Mouse (Mus musculus): ENCODE data around the gene Tsen34. TPM values are rescaled to one million over a fixed set of nuclear protein-coding genes. Genes with fewer than 3 reads are reported as not detected.
A peak's percentile ranks its signal among the peaks of the same experiment; 100 is the strongest.

The Tsen34 gene
- polyA plus RNA-seq, 1 experiment from 2014 or later: 244 TPM

DNA sequence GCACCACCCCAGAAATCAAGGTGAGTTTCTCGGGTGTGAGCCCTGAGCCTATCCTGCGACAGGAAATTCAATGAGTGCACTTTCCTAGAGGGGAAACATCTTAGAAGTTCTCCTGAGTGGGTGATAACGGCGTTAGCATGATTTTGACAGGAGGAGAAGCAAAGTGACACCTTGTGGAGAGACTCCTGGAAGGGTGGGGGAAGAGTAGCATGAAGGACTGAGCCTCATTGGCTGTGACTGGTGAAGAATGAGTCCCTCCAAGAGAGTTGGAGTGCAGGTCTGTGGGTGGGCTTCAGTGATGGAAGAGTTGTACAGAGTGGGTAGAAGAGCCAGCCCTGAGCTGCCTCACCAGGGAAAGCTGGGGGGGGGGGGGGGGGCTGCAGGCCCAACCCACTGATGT is 35.7 kb upstream of the Tsen34 start:
- H3K36me3 ChIP-seq (ENCODE audit: control insufficient read depth, insufficient read depth, low read length): peaks cover 62% of the 10 kb centered on the region
- no peak for ATAC-seq (ENCODE audit: insufficient read depth, low FRiP score, low TSS enrichment)

DNA sequence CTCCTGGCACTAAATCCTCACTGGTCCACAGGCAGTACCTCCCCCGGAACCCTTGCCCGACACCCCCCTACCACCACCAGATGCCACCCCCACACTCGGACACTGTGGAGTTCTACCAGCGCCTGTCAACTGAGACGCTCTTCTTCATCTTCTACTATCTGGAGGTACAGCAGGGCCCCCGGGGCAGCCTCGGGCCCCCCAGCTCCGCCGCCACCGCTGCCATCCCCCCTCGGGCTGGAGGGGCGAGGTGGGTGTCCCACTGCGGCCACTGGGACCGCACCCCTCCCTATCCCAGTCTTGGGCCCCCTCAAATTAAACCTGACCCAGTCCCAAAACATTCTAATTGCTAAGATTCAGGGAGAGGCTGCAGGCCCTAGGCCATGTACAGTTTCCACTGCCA is 34.1 kb upstream of the Tsen34 start:
- H3K9ac ChIP-seq (ENCODE audit: low read length): no peak overlapping the region
- WGBS: 95% methylated on average over 14 of the region's 14 CpGs
- H3K27me3 ChIP-seq (ENCODE audit: control insufficient read depth, insufficient read depth, low read length): no peaks in the 10 kb centered on the region
- ATAC-seq (ENCODE audit: insufficient read depth, low FRiP score, low TSS enrichment): no peak
- no peaks in the 10 kb centered on the region for H3K9me3 ChIP-seq (ENCODE audit: control insufficient read depth, low read length)
- no peaks in the 10 kb centered on the region for H3K4me1 ChIP-seq (ENCODE audit: control insufficient read depth, insufficient read depth, low read length)
- H3K27ac ChIP-seq (ENCODE audit: low read depth, low read length): no peak overlapping the region
- no peak for DNase-seq (ENCODE audit: low spot score)
- H3K4me3 ChIP-seq (ENCODE audit: low read depth, low read length): no peak overlapping the region
- H3K36me3 ChIP-seq (ENCODE audit: control insufficient read depth, insufficient read depth, low read length): peaks cover 53% of the 10 kb centered on the region
- no peak overlapping the region for H3K4me2 ChIP-seq (ENCODE audit: low read depth)

More for the DNA sequence above, 35.7 kb upstream of the Tsen34 start:
- H3K4me2 ChIP-seq (ENCODE audit: low read depth): no peak overlapping the region
- no peak overlapping the region for H3K4me3 ChIP-seq (ENCODE audit: low read depth, low read length)
- no peaks in the 10 kb centered on the region for H3K4me1 ChIP-seq (ENCODE audit: control insufficient read depth, insufficient read depth, low read length)
- no peak for DNase-seq (ENCODE audit: low spot score)
- H3K9ac ChIP-seq (ENCODE audit: low read length): no peak overlapping the region
- H3K27ac ChIP-seq (ENCODE audit: low read depth, low read length): no peak overlapping the region
- WGBS: 89% methylated on average over 4 of the region's 4 CpGs
- no peaks in the 10 kb centered on the region for H3K9me3 ChIP-seq (ENCODE audit: control insufficient read depth, low read length)
- no peaks in the 10 kb centered on the region for H3K27me3 ChIP-seq (ENCODE audit: control insufficient read depth, insufficient read depth, low read length)

DNA sequence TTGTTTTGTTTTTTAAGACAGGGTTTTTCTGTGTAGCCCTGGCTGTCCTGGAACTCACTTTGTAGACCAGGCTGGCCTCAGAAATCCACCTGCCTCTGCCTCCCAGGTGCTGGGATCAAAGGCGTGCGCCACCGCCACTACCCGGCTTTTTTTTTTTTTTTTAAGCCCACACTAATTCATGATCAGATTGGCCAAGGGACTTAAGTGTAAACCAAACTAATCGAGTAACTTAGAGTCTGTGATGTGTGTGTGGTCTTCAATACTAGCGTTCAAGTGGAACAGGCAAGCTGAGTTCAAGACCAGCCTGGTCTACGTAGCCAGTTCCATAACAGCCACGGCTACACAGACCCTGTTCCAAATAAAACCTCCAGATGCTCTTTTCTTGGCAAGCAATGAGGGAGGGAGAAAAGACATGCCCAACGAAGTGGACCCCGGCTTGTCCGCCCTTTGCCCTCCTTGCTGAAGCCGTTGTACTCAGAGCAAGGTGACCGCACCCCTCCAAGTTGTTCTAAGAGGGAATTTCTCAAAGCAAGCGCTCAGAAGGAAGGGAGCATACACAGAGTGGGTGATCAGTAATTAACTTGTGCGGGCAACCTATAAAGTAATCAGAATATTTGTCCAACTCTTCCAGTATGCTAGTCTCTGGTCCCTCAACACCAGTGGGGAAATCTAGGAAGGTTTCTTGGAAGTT is 28.0 kb upstream of the Tsen34 start:
- DNase-seq (ENCODE audit: low spot score): peak; percentile 28
- peak; percentile 17 for ATAC-seq (ENCODE audit: insufficient read depth, low FRiP score, low TSS enrichment)
- H3K27me3 ChIP-seq (ENCODE audit: control insufficient read depth, insufficient read depth, low read length): no peaks in the 10 kb centered on the region
- no peaks in the 10 kb centered on the region for H3K9me3 ChIP-seq (ENCODE audit: control insufficient read depth, low read length)
- peak overlapping the region; percentile 57 for H3K4me3 ChIP-seq (ENCODE audit: low read depth, low read length)
- peak overlapping the region; percentile 73 for H3K4me2 ChIP-seq (ENCODE audit: low read depth)
- peak overlapping the region; percentile 23 for H3K27ac ChIP-seq (ENCODE audit: low read depth, low read length)
- H3K9ac ChIP-seq (ENCODE audit: low read length): peak overlapping the region; percentile 74
- peaks cover 12% of the 10 kb centered on the region for H3K36me3 ChIP-seq (ENCODE audit: control insufficient read depth, insufficient read depth, low read length)
- peaks cover 3% of the 10 kb centered on the region; the same call in 1 of the 2 replicates for H3K4me1 ChIP-seq (ENCODE audit: control insufficient read depth, insufficient read depth, low read length)
- WGBS: 34% methylated on average over 15 of the region's 15 CpGs

DNA sequence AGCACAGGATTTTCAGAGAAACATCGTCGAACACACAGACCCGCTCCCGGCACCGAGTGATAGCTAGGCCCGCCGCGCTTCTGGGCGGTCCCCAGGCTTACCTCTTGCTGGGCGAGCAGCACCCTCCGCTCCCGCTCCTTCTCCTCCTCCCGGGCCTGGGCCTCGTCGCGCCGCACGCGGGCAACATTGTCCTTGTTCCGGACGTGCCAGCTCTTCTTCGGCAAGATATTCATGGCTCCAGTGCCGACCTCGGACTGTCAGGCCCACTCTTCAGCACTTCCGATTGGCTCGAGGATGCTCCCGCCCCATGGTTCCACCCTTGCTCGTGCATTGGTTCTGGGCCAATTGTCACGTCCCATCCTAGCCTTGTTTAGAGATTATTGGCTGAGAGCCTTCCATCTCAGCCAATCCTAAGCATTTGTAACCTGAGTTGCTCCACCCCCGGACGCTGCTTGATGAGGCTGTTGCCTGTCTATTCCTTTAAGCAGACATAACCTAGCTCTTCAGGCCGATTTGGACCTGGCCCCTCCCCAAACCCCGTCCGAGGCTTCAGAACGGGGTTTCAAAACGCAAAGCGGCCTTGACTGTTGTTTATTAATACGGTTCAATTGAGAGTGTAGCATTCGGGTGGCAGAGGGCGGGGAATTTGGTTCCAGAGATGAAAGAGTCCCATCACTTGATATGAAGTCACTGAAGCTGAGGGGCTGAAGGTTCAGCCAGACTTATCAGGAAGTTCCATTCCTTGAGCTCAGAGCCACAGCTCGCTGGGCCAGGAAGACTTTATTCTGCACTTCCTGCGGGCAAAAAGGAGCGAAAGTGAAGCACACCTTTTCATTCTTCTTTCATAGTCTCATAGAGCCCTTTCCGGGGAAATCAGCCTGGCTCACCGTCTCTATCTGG is 27.2 kb upstream of the Tsen34 start, which contains the start of gene Leng1:
Gene Leng1 (minus strand): TSS at position 626 of the 900 bp plus-strand sequence.
- 5% methylated on average over 45 of the region's 45 CpGs for WGBS
- H3K27ac ChIP-seq (ENCODE audit: low read depth, low read length): peak within 1 kb of the TSS; percentile 53

GRCm38 (mm10) chr7:3666921-3667391 is 25.7 kb upstream of the Tsen34 start:
- Histone ChIP-seq H3K27me3 (ENCODE audit: control insufficient read depth, insufficient read depth, low read length) (no peaks in the 10 kb centered on the region), H3K36me3 (ENCODE audit: control insufficient read depth, insufficient read depth, low read length) (peaks cover 4% of the 10 kb centered on the region), H3K4me3 (ENCODE audit: low read depth, low read length) (no peak overlapping the region), H3K9me3 (ENCODE audit: control insufficient read depth, low read length) (no peaks in the 10 kb centered on the region), H3K27ac (ENCODE audit: low read depth, low read length) (no peak overlapping the region), H3K4me1 (ENCODE audit: control insufficient read depth, insufficient read depth, low read length) (peaks cover 3% of the 10 kb centered on the region; the same call in 1 of the 2 replicates), H3K9ac (ENCODE audit: low read length) (0 out of 2 replicates have a peak overlapping the region, but pooled peaks have one; percentile 22), H3K4me2 (ENCODE audit: low read depth) (peak overlapping the region; percentile 9; the same call in 1 of the 2 replicates)
- 25% methylated on average over 14 of the region's 14 CpGs for WGBS
- ATAC-seq (ENCODE audit: insufficient read depth, low FRiP score, low TSS enrichment) (no peak), DNase-seq (ENCODE audit: low spot score) (no peak)

More for the DNA sequence above, 27.2 kb upstream of the Tsen34 start, which contains the start of gene Leng1:
- DNase-seq (ENCODE audit: low spot score) (peak; percentile 93), ATAC-seq (ENCODE audit: insufficient read depth, low FRiP score, low TSS enrichment) (peak; percentile 99)
- Histone ChIP-seq H3K27me3 (ENCODE audit: control insufficient read depth, insufficient read depth, low read length) (no peaks in the 10 kb centered on the region), H3K36me3 (ENCODE audit: control insufficient read depth, insufficient read depth, low read length) (peaks cover 8% of the 10 kb centered on the region), H3K9ac (ENCODE audit: low read length) (peak within 1 kb of the TSS; percentile 74), H3K4me1 (ENCODE audit: control insufficient read depth, insufficient read depth, low read length) (peaks cover 3% of the 10 kb centered on the region; the same call in 1 of the 2 replicates), H3K4me3 (ENCODE audit: low read depth, low read length) (peak within 1 kb of the TSS; percentile 57), H3K9me3 (ENCODE audit: control insufficient read depth, low read length) (no peaks in the 10 kb centered on the region), H3K4me2 (ENCODE audit: low read depth) (peak within 1 kb of the TSS; percentile 73)

GRCm38 (mm10) chr7:3674507-3675227 is 18.0 kb upstream of the Tsen34 start:
- H3K27me3 ChIP-seq (ENCODE audit: control insufficient read depth, insufficient read depth, low read length): no peaks in the 10 kb centered on the region
- peak; percentile 80 for DNase-seq (ENCODE audit: low spot score)
- WGBS: 71% methylated on average over 10 of the region's 10 CpGs

GRCm38 (mm10) chr7:3675228-3675548 is 17.5 kb upstream of the Tsen34 start:
- H3K9ac ChIP-seq (ENCODE audit: low read length): no peak overlapping the region
- no peak overlapping the region for H3K27ac ChIP-seq (ENCODE audit: low read depth, low read length)
- no peaks in the 10 kb centered on the region for H3K27me3 ChIP-seq (ENCODE audit: control insufficient read depth, insufficient read depth, low read length)
- H3K9me3 ChIP-seq (ENCODE audit: control insufficient read depth, low read length): no peaks in the 10 kb centered on the region
- no peak overlapping the region for H3K4me3 ChIP-seq (ENCODE audit: low read depth, low read length)
- H3K36me3 ChIP-seq (ENCODE audit: control insufficient read depth, insufficient read depth, low read length): no peaks in the 10 kb centered on the region; the same call in 1 of the 2 replicates
- WGBS: 79% methylated on average over 3 of the region's 3 CpGs
- DNase-seq (ENCODE audit: low spot score) (no peak), ATAC-seq (ENCODE audit: insufficient read depth, low FRiP score, low TSS enrichment) (no peak)
- H3K4me1 ChIP-seq (ENCODE audit: control insufficient read depth, insufficient read depth, low read length): no peaks in the 10 kb centered on the region
- H3K4me2 ChIP-seq (ENCODE audit: low read depth): no peak overlapping the region

More at GRCm38 (mm10) chr7:3674507-3675227, 18.0 kb upstream of the Tsen34 start:
- no peaks in the 10 kb centered on the region for H3K4me1 ChIP-seq (ENCODE audit: control insufficient read depth, insufficient read depth, low read length)
- peak; percentile 88 for ATAC-seq (ENCODE audit: insufficient read depth, low FRiP score, low TSS enrichment)
- no peak overlapping the region for H3K4me2 ChIP-seq (ENCODE audit: low read depth)
- no peak overlapping the region for H3K27ac ChIP-seq (ENCODE audit: low read depth, low read length)
- no peaks in the 10 kb centered on the region; the same call in 1 of the 2 replicates for H3K36me3 ChIP-seq (ENCODE audit: control insufficient read depth, insufficient read depth, low read length)
- no peaks in the 10 kb centered on the region for H3K9me3 ChIP-seq (ENCODE audit: control insufficient read depth, low read length)
- no peak overlapping the region for H3K9ac ChIP-seq (ENCODE audit: low read length)
- H3K4me3 ChIP-seq (ENCODE audit: low read depth, low read length): no peak overlapping the region

- H3K9me3 ChIP-seq (ENCODE audit: control insufficient read depth, low read length): no peaks in the 10 kb centered on the region
- H3K4me2 ChIP-seq (ENCODE audit: low read depth): no peak overlapping the region
- no peaks in the 10 kb centered on the region; the same call in 1 of the 2 replicates for H3K36me3 ChIP-seq (ENCODE audit: control insufficient read depth, insufficient read depth, low read length)
- no peak overlapping the region for H3K27ac ChIP-seq (ENCODE audit: low read depth, low read length)
- ATAC-seq (ENCODE audit: insufficient read depth, low FRiP score, low TSS enrichment): no peak
- no peaks in the 10 kb centered on the region for H3K4me1 ChIP-seq (ENCODE audit: control insufficient read depth, insufficient read depth, low read length)
- DNase-seq (ENCODE audit: low spot score): no peak
- H3K27me3 ChIP-seq (ENCODE audit: control insufficient read depth, insufficient read depth, low read length): no peaks in the 10 kb centered on the region
- H3K9ac ChIP-seq (ENCODE audit: low read length): no peak overlapping the region
- H3K4me3 ChIP-seq (ENCODE audit: low read depth, low read length): no peak overlapping the region
- 91% methylated on average over 12 of the region's 12 CpGs for WGBS
Measured at GRCm38 (mm10) chr7:3676371-3676770, 16.3 kb upstream of the Tsen34 start.

All from neural tube, embryonic 11.5 days (tissue).